Mouse (Mus musculus) c-Kit-positive CD71-positive TER-119-positive erythroid progenitor cells, embryonic 14.5 days (primary cell): ENCODE measurements around the gene Car10.

Source experiments
- DNase-seq: peaks from one replicate; pipeline ENCODE4 v3.0.0-alpha.2; 2013; ENCODE audit warnings: low spot score

Gene Car10

DNA sequence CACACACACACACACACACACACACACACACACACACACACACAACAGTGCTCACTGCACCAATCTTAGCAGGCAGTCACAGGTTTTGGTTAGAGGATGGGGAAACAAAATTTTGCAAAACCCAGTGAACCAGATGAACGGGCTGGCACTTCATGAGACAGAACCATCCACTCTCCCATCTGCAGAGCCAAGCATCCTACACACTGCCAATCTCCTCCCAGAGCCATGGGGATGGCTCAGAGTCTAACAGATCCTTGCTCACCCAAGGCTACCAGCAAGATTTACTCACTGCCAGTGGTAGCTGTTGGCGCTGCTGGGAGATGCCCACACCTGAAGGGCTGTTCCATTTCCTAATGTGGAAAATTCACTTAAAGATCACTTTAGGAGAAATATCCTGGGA is 479.6 kb downstream of the Car10 start:
- no peak for DNase-seq

GRCm38 (mm10) chr11:93579626-93580025 is 481.8 kb downstream of the Car10 start:
- DNase-seq: no peak

GRCm38 (mm10) chr11:93581326-93581725 is 483.5 kb downstream of the Car10 start:
- DNase-seq: no peak

DNA sequence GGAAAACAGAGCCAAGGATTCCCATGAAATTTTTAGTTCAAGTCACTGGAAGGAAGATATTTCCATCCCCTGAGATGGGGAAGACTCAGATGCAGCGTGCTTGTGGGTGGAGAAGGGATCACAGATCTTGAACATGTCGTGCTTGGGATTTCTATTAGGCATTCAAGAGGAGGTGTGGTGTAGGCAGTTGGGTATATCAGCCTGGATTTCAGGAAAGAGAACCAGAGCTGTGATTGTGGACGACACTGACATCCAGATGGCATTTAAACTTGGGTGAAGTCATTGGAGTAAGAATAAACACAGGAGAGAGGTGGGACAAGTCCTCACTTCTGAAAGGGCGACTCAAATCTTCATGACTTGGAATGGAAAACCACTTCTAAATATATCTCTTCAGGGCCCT is 490.0 kb downstream of the Car10 start:
- DNase-seq: no peak

DNA sequence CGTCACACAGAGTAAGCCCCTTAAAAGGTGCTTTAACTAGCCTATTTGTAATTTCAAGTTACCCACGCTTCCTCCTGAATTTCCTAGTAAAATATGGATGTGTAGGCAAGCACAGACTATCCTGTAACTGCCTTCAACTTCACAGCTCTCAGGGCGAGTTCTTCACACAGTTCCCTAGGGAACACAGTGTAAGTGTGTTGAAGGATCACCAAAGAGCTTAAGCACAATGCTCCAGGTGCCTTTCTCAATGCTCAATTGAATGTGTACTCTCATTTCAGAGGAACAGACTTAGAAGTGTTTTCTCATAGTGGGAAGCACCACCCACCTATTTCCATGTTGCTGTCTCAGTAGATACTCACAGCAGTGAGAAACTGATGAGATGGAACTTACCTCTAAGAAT is 492.8 kb downstream of the Car10 start:
- DNase-seq: no peak

DNA sequence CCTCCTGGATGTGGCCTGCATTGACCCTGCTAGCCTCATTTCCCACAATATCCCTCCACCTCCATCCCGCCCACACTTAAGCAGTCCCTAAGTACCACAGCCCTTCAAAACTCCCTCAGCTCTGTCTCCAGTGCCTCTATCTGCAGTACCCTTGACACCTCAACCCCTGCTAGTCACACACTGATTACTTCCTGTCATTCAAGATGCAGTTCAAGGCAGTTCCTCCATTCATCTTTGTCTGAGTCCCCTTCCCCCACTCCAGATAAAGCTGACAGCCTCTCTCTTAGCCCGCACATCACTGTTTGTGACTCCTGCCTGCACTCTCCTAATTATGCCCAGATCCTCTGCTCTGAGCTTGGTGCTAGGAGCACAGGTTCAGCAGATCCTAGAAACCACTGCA is 496.2 kb downstream of the Car10 start:
- DNase-seq: no peak

- DNase-seq: no peak
These were observed 500.3 kb downstream of the Car10 start for GRCm38 (mm10) chr11:93598175-93598574.

DNA sequence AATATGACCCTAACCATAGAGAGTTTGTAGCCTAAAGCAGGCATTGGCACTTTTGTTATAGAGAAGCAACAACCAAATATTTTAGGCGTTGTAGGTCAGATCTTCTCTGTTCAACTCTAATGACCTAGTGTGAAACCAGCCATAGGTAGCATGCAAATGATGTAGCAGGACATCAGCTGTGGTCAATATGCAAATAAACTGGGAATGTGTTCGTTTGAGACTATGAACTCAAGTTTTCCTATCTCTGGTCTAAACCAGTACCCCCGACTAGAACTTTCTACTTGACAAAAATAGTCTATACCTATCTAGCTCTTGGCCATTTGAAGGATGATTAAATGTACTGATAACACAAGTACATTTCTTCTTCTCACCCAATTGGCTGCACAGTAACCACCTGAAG is 501.9 kb downstream of the Car10 start:
- DNase-seq: no peak

GRCm38 (mm10) chr11:93603575-93603974 is 505.7 kb downstream of the Car10 start:
- no peak for DNase-seq

DNA sequence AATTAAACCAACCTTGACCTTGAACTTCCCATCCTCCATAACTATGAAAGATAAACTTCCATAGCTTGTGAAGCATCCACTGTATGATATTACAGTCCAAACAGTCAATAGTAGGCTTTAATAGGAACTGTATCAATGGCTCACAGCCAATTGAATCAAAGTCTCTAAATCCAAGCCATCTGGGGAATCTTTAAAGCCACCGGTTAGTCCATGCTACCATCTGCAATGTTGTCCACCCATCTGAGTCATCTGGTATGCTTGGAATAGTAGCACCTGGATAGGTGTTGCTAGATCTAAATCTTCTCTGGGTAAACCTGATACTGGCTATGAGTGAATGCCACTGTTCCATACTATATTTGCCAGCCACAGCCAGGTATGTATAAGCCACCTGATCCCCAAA is 509.3 kb downstream of the Car10 start:
- no peak for DNase-seq

- DNase-seq: no peak
These were observed 510.9 kb downstream of the Car10 start for GRCm38 (mm10) chr11:93608716-93609115.

DNA sequence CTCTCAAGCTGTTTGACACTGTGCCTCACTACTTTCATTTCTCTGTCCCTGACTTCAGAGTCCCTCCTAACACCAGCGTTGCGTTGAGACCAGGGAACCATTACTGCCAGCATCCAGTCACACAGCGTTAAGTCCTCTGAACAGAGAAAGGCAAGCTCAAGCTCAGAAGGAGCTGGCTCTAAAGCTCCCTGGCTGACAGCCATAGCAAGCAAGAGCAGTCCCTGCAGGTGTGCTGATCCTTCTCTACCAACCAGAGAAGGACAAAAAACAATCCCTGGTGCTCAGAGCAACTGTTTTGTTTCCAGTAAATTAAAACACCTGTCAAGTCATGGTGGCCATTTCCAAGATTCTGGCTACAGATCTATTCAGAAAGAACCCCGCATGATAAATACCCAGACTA is 514.2 kb downstream of the Car10 start:
- no peak for DNase-seq

GRCm38 (mm10) chr11:93614851-93615250 is 517.0 kb downstream of the Car10 start:
- no peak for DNase-seq

GRCm38 (mm10) chr11:93623605-93624004 is 525.8 kb downstream of the Car10 start:
- DNase-seq: no peak

DNA sequence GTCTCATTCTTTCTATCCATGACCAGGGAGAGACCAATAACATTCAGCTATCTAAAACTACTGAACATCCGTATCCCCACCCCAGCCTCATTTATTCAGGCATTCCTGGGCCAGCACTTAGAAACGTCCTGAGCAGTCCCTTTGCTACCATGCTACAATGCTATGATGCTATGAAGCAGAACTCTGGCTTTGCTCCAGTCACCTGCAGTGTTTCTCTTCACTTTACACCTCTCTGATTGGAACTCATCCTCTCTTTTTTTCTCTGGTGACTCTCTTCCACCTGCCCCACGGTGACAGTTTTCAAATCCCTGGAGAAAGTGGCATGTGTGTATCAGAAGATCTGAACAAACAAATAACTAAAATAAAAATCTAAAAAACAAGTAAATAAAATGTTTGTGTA is 541.6 kb downstream of the Car10 start:
- no peak for DNase-seq

- DNase-seq: no peak
These were observed 543.1 kb downstream of the Car10 start for GRCm38 (mm10) chr11:93640954-93641353.

GRCm38 (mm10) chr11:93642331-93642730 is 544.5 kb downstream of the Car10 start:
- no peak for DNase-seq

DNA sequence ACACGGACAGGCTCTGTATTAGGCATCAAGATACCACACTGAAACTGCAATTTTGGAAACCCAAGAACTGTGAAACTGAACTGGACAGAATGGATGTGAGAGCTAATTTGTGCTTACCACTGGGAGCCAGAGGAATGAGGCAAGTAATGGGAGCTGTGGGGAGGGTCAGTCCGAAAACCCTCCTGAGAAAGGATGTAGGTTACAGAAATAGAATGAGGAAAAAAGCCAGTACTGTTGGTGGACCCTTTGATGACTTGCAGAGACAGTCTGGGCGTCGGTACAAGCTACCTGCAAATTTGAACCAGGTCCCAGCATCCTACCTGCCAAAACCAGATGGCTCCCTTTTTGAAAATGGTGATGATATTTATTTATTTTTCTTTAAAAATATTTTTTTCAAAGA is 545.2 kb downstream of the Car10 start:
- no peak for DNase-seq

- DNase-seq: no peak
These were observed 545.6 kb downstream of the Car10 start for GRCm38 (mm10) chr11:93643436-93643835.

DNA sequence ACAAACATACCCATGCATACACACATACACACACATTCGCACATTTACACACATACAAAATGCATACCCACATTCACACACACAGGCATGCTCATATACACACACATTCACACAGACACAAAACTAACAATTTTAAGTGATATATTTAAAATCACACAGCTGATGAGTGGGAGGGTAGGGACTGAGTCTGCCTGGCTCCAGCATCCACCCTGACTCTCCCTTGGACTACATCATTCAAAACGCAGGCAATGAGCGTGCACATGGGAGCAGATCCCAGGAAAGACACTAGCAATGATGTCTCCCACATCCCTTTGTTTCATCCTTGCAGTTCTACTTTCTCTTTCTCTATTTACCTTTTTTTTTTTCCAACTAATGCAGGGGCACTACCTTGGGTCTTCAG is 548.4 kb downstream of the Car10 start:
- no peak for DNase-seq
